Mouse (Mus musculus): ENCODE results near the gene Tspyl1. TPM values are rescaled to one million over a fixed set of nuclear protein-coding genes. Genes with fewer than 3 reads are reported as not detected.
A peak's percentile ranks its signal among the peaks of the same experiment; 100 is the strongest.
"Not testable (repeated sequence)": the region's sequence is repeated elsewhere in the genome, so short reads cannot be mapped to it uniquely, and the experiment has no call there.

Tspyl1 gene
- total and polyA plus RNA-seq, 2 experiments from 2014 or later, result 75.1 to 132 TPM

DNA sequence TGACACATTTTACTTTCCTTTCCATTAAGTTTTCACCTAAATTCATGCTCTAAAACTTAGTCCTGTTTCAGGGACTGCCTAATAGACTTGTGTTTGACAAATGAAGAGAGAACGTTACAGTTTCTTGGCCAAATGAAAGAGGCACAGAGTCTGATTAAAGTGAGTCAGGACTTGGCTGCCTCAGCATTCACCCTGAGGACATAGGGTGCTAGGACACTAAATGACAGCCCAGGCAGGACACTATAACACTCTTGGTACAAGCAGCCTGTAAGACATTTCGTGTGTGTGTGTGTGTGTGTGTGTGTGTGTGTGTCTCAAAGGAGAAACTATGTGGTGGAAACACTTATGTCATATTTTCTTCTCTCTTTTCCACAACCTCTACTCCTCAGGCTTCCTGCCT is 35.9 kb upstream of the Tspyl1 start:
- TF ChIP-seq CTCF (IDR thresholded peaks at IDR 0.05; ENCODE audit: low read depth), result no peak
- Histone ChIP-seq H3K27ac (no peak overlapping the region), H3K4me1 (ENCODE audit: insufficient read depth, low read length) (peaks cover 2% of the 10 kb centered on the region; the same call in 1 of the 2 replicates), H3K27me3 (ENCODE audit: insufficient read depth, low read length) (no peaks in the 10 kb centered on the region), H3K9ac (replicated peaks; ENCODE audit: low read length) (no peak overlapping the region), H3K4me3 (ENCODE audit: low read length) (no peak overlapping the region), H3K36me3 (ENCODE audit: insufficient read depth, low read length) (no peaks in the 10 kb centered on the region), H3K9me3 (ENCODE audit: low read length) (no peaks in the 10 kb centered on the region), H3K4me2 (ENCODE audit: low read depth, low read length) (no peak overlapping the region)
- DNase-seq (ENCODE audit: low spot score), result no peak
- WGBS, result 72% methylated on average over 2 of the region's 2 CpGs
- ATAC-seq, result no peak

- H3K9ac ChIP-seq (replicated peaks; ENCODE audit: low read length), result no peak overlapping the region
Observed at GRCm38 (mm10) chr10:34247757-34248156, 34.2 kb upstream of the Tspyl1 start.

DNA sequence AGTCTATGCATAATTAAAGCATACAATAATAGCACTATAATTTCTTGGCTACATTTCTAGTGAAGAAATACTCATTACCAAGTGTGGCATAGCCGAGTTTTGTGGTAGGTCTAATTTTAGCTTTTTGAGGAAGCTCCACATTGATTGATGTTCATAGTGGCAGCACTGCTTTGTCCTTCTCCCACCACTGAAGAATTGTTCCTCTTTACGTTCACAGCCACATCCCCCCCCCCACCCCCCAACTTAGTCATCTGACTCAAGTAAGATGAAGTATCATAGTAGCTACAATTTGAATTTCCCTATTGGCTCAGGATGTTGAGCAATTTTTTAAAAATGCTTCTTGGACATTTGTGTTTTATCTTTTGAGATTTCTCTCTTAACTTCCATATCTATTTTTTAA is 32.4 kb upstream of the Tspyl1 start:
- no peak for DNase-seq (ENCODE audit: low spot score)
- no peak for TF ChIP-seq CTCF (IDR thresholded peaks at IDR 0.05; ENCODE audit: low read depth)

More at GRCm38 (mm10) chr10:34247757-34248156, 34.2 kb upstream of the Tspyl1 start:
- H3K27ac ChIP-seq, result no peak overlapping the region
- no peak overlapping the region for H3K4me2 ChIP-seq (ENCODE audit: low read depth, low read length)
- H3K4me1 ChIP-seq (ENCODE audit: insufficient read depth, low read length), result peaks cover 2% of the 10 kb centered on the region; the same call in 1 of the 2 replicates
- TF ChIP-seq CTCF (IDR thresholded peaks at IDR 0.05; ENCODE audit: low read depth), result no peak
- H3K9me3 ChIP-seq (ENCODE audit: low read length), result no peaks in the 10 kb centered on the region
- no peaks in the 10 kb centered on the region for H3K27me3 ChIP-seq (ENCODE audit: insufficient read depth, low read length)
- ATAC-seq (no peak), DNase-seq (ENCODE audit: low spot score) (no peak)
- no peak overlapping the region for H3K4me3 ChIP-seq (ENCODE audit: low read length)
- WGBS, result 33% methylated on average over 3 of the region's 3 CpGs
- H3K36me3 ChIP-seq (ENCODE audit: insufficient read depth, low read length), result no peaks in the 10 kb centered on the region

DNA sequence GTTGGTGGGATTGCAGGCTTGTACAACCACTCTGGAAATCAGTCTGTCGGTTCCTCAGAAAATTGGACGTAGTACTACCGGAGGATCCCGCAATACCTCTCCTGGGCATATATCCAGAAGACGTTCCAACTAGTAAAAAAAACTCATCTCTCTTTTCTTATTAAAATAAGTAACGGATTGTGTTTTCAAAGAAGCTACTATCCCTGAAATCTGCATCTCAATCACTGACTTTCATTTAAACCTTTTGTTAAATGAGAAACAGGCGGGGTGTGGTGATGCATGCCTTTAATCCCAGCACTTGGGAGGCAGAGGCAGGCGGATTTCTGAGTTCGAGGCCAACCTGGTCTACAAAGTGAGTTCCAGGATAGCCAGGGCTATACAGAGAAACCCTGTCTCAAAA is 29.2 kb upstream of the Tspyl1 start:
- not testable (repeated sequence) for H3K36me3 ChIP-seq (ENCODE audit: insufficient read depth, low read length); H3K27ac ChIP-seq; H3K4me2 ChIP-seq (ENCODE audit: low read depth, low read length); H3K27me3 ChIP-seq (ENCODE audit: insufficient read depth, low read length); DNase-seq (ENCODE audit: low spot score); H3K9ac ChIP-seq (replicated peaks; ENCODE audit: low read length); H3K9me3 ChIP-seq (ENCODE audit: low read length); ATAC-seq; H3K4me1 ChIP-seq (ENCODE audit: insufficient read depth, low read length); H3K4me3 ChIP-seq (ENCODE audit: low read length)
- WGBS, result 88% methylated on average over 9 of the region's 9 CpGs

More for the DNA sequence above, 32.4 kb upstream of the Tspyl1 start:
- WGBS, result 36% methylated on average over 2 of the region's 2 CpGs
- Histone ChIP-seq H3K9me3 (ENCODE audit: low read length) (no peaks in the 10 kb centered on the region), H3K27me3 (ENCODE audit: insufficient read depth, low read length) (no peaks in the 10 kb centered on the region), H3K4me1 (ENCODE audit: insufficient read depth, low read length) (peaks cover 2% of the 10 kb centered on the region; the same call in 1 of the 2 replicates), H3K36me3 (ENCODE audit: insufficient read depth, low read length) (no peaks in the 10 kb centered on the region), H3K4me3 (ENCODE audit: low read length) (no peak overlapping the region), H3K27ac (no peak overlapping the region), H3K4me2 (ENCODE audit: low read depth, low read length) (no peak overlapping the region), H3K9ac (replicated peaks; ENCODE audit: low read length) (no peak overlapping the region)
- no peak for ATAC-seq

GRCm38 (mm10) chr10:34265106-34265505 is 16.9 kb upstream of the Tspyl1 start:
- H3K9ac ChIP-seq (replicated peaks; ENCODE audit: low read length), result no peak overlapping the region
- ATAC-seq, result no peak
- H3K27ac ChIP-seq, result no peak overlapping the region
- no peaks in the 10 kb centered on the region for H3K9me3 ChIP-seq (ENCODE audit: low read length)
- no peak overlapping the region for H3K4me3 ChIP-seq (ENCODE audit: low read length)
- H3K4me1 ChIP-seq (ENCODE audit: insufficient read depth, low read length), result no peaks in the 10 kb centered on the region
- 86% methylated on average over 4 of the region's 4 CpGs for WGBS
- DNase-seq (ENCODE audit: low spot score), result no peak
- no peak overlapping the region for H3K4me2 ChIP-seq (ENCODE audit: low read depth, low read length)
- no peaks in the 10 kb centered on the region for H3K36me3 ChIP-seq (ENCODE audit: insufficient read depth, low read length)
- no peak for TF ChIP-seq CTCF (IDR thresholded peaks at IDR 0.05; ENCODE audit: low read depth)
- H3K27me3 ChIP-seq (ENCODE audit: insufficient read depth, low read length), result no peaks in the 10 kb centered on the region

GRCm38 (mm10) chr10:34267312-34268070 is 14.5 kb upstream of the Tspyl1 start:
- no peaks in the 10 kb centered on the region for H3K9me3 ChIP-seq (ENCODE audit: low read length)
- ATAC-seq, result no peak
- H3K4me2 ChIP-seq (ENCODE audit: low read depth, low read length), result no peak overlapping the region
- no peak overlapping the region for H3K9ac ChIP-seq (replicated peaks; ENCODE audit: low read length)
- H3K36me3 ChIP-seq (ENCODE audit: insufficient read depth, low read length), result no peaks in the 10 kb centered on the region
- WGBS, result 71% methylated on average over 5 of the region's 5 CpGs
- H3K4me1 ChIP-seq (ENCODE audit: insufficient read depth, low read length), result no peaks in the 10 kb centered on the region
- H3K27ac ChIP-seq, result no peak overlapping the region
- no peaks in the 10 kb centered on the region for H3K27me3 ChIP-seq (ENCODE audit: insufficient read depth, low read length)
- TF ChIP-seq CTCF (IDR thresholded peaks at IDR 0.05; ENCODE audit: low read depth), result no peak
- H3K4me3 ChIP-seq (ENCODE audit: low read length), result no peak overlapping the region
- DNase-seq (ENCODE audit: low spot score), result no peak

- no peaks in the 10 kb centered on the region for H3K36me3 ChIP-seq (ENCODE audit: insufficient read depth, low read length)
- H3K27me3 ChIP-seq (ENCODE audit: insufficient read depth, low read length), result no peaks in the 10 kb centered on the region
- no peak for TF ChIP-seq CTCF (IDR thresholded peaks at IDR 0.05; ENCODE audit: low read depth)
- H3K27ac ChIP-seq, result no peak overlapping the region
- no peaks in the 10 kb centered on the region for H3K4me1 ChIP-seq (ENCODE audit: insufficient read depth, low read length)
- H3K9ac ChIP-seq (replicated peaks; ENCODE audit: low read length), result no peak overlapping the region
- DNase-seq (ENCODE audit: low spot score) (peak; percentile 65), ATAC-seq (peak; percentile 47; the same call in 1 of the 2 replicates)
- 0 out of 2 replicates have a peak overlapping the region, but pooled peaks have one; percentile 28 for H3K4me2 ChIP-seq (ENCODE audit: low read depth, low read length)
- H3K4me3 ChIP-seq (ENCODE audit: low read length), result no peak overlapping the region
- WGBS, result 29% methylated on average over 7 of the region's 7 CpGs
- H3K9me3 ChIP-seq (ENCODE audit: low read length), result no peaks in the 10 kb centered on the region
Observed at GRCm38 (mm10) chr10:34271681-34272080, 10.3 kb upstream of the Tspyl1 start.

All from hindbrain, postnatal 0 days (tissue).